Mouse (Mus musculus) small intestine, adult 2 months (tissue): ENCODE measurements at regions not wholly inside any gene's neighbourhood (a gene's known extent, or its start where the extent isn't known, plus 50 kb on each side); places are given as distances from the start of the nearest gene placed in this dataset.

Experiments
- H3K27ac ChIP-seq: fragments of 200-500 bp; 2 replicates; pipeline ENCODE4 v1.5.1; 2012; ENCODE audit warnings: low read depth, low read length, control low read depth, inconsistent platforms; ENCODE audit not compliant: insufficient read depth
- H3K27me3 ChIP-seq: fragments of 200-500 bp; 2 replicates; pipeline ENCODE4 v1.6.1; 2012; ENCODE audit warnings: mild to moderate bottlenecking, moderate library complexity, low read length, inconsistent platforms; ENCODE audit not compliant: control insufficient read depth, insufficient read depth
- H3K36me3 ChIP-seq: fragments of 200-500 bp; 2 replicates; pipeline ENCODE4 v1.6.1; 2012; ENCODE audit warnings: mild to moderate bottlenecking, low read length, control low read depth, inconsistent platforms; ENCODE audit not compliant: control insufficient read depth, insufficient read depth
- H3K4me1 ChIP-seq: fragments of 200-500 bp; 2 replicates; pipeline ENCODE4 v1.6.1; 2012; ENCODE audit warnings: low read length, inconsistent platforms, mixed read lengths; ENCODE audit not compliant: control insufficient read depth, insufficient read depth, insufficient read length
- H3K4me3 ChIP-seq: fragments of 200-500 bp; 2 replicates; pipeline ENCODE4 v1.5.1; 2012; ENCODE audit warnings: low read depth, mild to moderate bottlenecking, control low read depth, inconsistent platforms, low read length, moderate library complexity
- CTCF ChIP-seq: fragments of 200-500 bp; IDR thresholded peaks from 2 replicates; pipeline ENCODE4 v1.5.1; 2012; ENCODE audit warnings: low read depth, mild to moderate bottlenecking, control low read depth, inconsistent platforms, low read length, moderate library complexity, mixed read lengths; ENCODE audit not compliant: insufficient replicate concordance, insufficient read length; ENCODE audit errors: extremely low read depth
- POLR2A ChIP-seq: fragments of 200-500 bp; IDR thresholded peaks from 2 replicates; pipeline ENCODE4 v1.6.1; 2012; ENCODE audit warnings: low read depth, mild to moderate bottlenecking, control low read depth, inconsistent platforms, low read length, moderate library complexity
- WGBS: fragments of 180-500 bp; shearing (Covaris S2); methylation state at CpG from one replicate; pipeline ENCODE4 v1.1.7; 2018; 5-methylcytosine and 5-hydroxymethylcytosine counted together

DNA sequence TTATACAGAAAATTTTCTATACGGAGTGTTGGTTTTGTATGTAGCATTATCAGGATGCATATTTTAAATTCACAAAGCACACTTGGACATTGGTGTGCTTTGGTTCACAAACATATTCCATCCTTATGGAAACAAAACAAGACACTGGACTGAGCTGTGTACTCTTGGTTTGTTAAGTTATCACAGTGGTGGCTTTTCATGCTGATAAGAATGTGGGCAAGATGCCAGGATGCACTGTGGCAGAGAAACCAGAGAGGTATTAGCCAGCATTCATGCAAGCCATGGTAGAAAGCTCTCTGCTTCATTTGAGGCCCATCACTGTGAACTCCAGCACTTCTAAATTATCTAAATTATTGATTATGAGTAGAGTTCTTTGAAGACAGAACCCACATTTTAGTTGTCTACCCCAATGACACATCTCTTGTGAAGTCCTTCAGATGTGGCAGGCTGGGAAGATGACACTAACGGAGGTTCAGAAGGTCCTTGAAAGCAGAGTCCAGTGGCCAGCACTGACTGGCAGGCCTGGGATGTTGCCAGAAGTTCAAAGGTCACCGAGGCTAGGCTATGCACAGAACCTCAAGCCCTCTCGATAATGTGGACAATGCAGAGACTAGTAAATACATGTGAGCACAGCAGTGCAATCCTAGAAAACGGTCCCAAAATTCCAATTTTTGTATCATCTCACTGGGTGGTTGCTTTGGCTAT, 263.1 kb downstream of the Ccdc91 start:
- no peak overlapping the region for H3K4me3 ChIP-seq
- H3K27me3 ChIP-seq: no peaks in the 10 kb centered on the region
- H3K27ac ChIP-seq: no peak overlapping the region
- TF ChIP-seq CTCF (no peak), POLR2A (no peak)
- H3K4me1 ChIP-seq: peaks cover 3% of the 10 kb centered on the region; the same call in 1 of the 2 replicates
- WGBS: 70% methylated on average over 5 of the region's 5 CpGs
- no peaks in the 10 kb centered on the region for H3K36me3 ChIP-seq

DNA sequence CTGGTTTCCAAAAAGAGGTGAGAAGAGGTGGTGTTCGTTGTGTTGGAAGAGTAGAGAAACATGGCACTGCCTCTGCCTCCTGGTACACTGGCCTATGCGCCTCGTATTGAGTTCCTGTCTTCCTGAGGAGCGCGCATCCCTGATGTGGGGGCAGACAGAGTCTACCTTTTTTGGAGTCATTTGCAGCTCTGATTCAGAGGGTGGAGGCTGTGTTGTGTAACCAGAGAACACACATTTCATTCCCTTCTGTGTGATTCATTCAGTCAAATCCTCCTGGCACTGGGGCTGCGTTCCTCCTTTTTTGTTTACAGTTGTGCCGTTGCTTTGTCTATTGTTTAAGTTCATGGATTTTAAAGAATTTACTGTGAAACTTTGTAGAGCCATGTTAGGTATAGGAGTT, 265.8 kb downstream of the Ccdc91 start:
- TF ChIP-seq CTCF (no peak), POLR2A (no peak)
- Histone ChIP-seq H3K36me3 (no peaks in the 10 kb centered on the region), H3K4me1 (peaks cover 3% of the 10 kb centered on the region; the same call in 1 of the 2 replicates), H3K27ac (no peak overlapping the region), H3K27me3 (no peaks in the 10 kb centered on the region), H3K4me3 (no peak overlapping the region)
- WGBS: 86% methylated on average over 7 of the region's 7 CpGs

DNA sequence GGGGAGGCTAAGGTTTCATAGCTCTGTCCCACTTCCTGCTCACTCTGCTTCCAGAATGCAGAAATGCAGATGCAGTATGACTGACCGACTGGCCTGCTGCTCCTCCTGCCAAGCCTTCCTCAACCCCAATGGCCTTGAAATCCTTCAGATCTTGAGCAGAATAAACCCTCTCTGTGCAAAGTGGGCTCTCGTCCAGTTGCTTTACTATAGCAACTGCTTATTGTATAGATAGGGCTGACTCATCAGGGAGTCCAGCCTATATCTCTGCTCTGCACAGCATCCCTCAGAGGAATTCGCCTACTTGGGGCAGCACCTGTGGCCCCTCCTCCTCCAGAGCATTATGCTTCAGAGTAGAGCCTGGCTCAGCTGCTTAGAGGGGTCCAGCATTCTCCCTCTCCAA, 268.5 kb downstream of the Ccdc91 start:
- Histone ChIP-seq H3K4me1 (peaks cover under 1% of the 10 kb centered on the region; the same call in 1 of the 2 replicates), H3K27ac (no peak overlapping the region), H3K36me3 (no peaks in the 10 kb centered on the region), H3K4me3 (no peak overlapping the region), H3K27me3 (no peaks in the 10 kb centered on the region)
- no peak for TF ChIP-seq POLR2A
- no peak for TF ChIP-seq CTCF
- 70% methylated on average over 3 of the region's 3 CpGs for WGBS

DNA sequence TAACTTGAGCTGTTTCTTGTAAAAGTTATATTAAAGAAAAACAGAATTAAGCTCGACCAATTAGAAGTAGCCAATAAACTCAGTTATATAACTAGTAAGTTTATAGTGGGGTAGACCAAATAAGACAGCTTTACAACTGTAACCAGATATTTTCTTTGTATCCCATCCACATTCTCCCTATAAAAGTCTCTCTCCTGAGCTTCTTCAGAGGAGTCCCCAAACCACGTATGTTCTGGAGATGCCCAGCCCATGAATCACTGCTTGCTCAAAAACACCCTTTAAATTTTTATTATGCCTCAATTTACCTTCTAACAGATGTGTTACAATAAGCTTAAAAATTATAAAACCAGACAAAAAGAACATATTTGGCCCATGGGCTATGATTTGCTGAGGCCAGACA, 270.1 kb downstream of the Ccdc91 start:
- whole genome bisulfite sequencing: 83% methylated on average over 2 of the region's 2 CpGs
- Histone ChIP-seq H3K27me3 (no peaks in the 10 kb centered on the region), H3K36me3 (no peaks in the 10 kb centered on the region), H3K4me1 (no peaks in the 10 kb centered on the region), H3K27ac (no peak overlapping the region), H3K4me3 (no peak overlapping the region)
- TF ChIP-seq CTCF: no peak
- TF ChIP-seq POLR2A: no peak

DNA sequence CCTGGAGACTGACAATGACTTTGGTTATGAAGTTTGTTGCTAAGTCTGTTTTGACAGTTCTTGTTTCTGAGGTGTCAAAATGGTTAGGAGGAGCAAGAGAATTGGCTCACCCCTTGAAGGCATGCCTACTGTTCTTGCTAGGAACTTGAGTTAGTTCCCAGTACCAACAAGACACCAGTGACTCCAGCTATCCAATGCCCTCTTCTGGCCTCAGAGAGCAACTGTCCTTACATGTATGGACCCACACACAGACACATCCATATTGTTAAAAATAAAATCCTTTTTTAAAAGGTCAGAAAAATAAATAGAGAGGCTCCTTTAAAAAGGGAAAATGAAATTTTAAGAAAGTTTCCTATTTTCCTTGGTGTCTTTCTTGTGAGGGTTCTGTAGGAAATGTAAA, 272.3 kb downstream of the Ccdc91 start:
- H3K4me1 ChIP-seq: peaks cover 7% of the 10 kb centered on the region; the same call in 1 of the 2 replicates
- TF ChIP-seq POLR2A (no peak), CTCF (no peak)
- no peaks in the 10 kb centered on the region for H3K27me3 ChIP-seq

DNA sequence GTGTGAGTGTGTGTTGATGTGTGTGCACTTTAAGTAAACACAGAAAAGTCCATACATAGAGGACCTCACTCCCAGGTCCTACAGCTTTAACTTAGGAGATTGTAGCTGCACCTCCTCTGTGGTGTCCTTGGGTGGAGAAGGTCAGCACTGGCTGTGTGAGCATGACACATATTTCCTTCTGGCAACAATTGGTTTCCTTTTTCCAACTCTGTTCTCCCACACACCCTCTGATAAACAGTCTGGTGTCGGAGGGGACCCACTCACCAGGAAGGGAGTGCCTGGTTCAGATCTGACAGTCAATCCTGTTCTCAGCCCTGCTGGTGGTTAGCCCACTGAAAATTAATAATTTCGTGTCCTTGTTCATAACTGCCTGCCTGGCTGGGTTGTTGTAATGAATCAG, 276.7 kb downstream of the Ccdc91 start:
- TF ChIP-seq CTCF (no peak), POLR2A (no peak)
- no peak overlapping the region for H3K4me3 ChIP-seq
- peaks cover 10% of the 10 kb centered on the region; the same call in 1 of the 2 replicates for H3K4me1 ChIP-seq
- no peaks in the 10 kb centered on the region for H3K27me3 ChIP-seq
- 21% methylated on average over 2 of the region's 2 CpGs for WGBS
- H3K27ac ChIP-seq: peak overlapping the region; percentile 4; the same call in 1 of the 2 replicates
- H3K36me3 ChIP-seq: no peaks in the 10 kb centered on the region

More for the DNA sequence above, 272.3 kb downstream of the Ccdc91 start:
- no peak overlapping the region for H3K4me3 ChIP-seq
- H3K27ac ChIP-seq: no peak overlapping the region
- no peaks in the 10 kb centered on the region for H3K36me3 ChIP-seq

DNA sequence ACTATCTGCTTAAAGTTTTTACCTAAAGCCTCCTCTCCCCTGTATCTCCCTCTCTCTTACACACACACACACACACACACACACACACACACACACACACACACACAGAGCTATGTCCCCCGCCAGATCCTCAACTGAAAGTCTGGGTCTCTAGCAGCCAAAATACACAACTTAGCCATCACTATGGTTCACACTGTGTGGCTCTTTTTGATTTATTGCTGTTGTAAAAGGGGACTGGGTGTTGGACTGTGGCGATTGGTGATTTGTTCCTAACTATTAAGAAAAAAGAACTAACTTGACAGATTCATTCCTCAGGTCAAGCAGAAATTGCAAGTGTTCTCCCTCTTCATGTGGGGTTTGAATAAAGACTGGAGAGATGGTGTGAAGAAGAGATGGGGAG, 278.2 kb downstream of the Ccdc91 start:
- Histone ChIP-seq H3K4me1 (peaks cover 17% of the 10 kb centered on the region; the same call in 1 of the 2 replicates), H3K27me3 (no peaks in the 10 kb centered on the region), H3K4me3 (no peak overlapping the region), H3K36me3 (no peaks in the 10 kb centered on the region), H3K27ac (no peak overlapping the region)
- TF ChIP-seq CTCF: no peak
- no peak for TF ChIP-seq POLR2A
- 46% methylated on average over 2 of the region's 2 CpGs for WGBS

DNA sequence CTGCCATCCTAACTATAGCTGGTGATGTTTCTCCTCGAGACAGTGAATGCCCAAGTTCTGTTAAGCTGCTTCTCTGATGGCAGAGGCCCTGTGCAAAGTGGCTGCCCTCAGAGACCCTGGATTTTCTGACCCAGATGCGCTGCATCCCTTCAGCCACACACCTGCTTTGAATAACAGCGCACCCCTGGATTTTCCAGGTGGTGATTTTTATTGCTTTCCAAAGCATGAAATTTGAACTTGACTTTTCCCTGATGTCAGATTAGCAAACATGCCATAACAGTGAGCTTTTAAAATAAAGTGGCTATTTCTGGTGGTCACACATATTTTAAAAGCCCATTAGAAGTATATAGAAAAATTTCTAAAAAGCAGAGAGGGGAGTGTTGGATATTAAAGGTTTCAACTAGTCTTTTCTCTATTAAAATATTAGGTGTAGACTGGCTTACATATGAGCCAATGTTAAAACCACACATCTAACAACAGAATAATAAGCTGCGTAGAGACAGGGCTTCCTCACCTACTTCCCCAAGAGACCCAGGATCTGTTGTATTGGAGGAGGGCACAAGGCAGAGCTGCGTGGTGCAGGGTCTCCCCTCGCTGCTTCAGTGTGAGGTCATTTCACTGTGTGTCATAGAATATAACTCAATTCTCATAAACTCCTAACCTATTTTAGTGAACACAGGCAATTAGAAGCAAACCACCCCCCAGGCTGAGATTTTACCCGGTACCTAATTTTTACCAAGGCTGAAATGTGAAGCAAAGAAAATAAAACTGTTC, 280.3 kb downstream of the Ccdc91 start:
- 0 out of 2 replicates have a peak overlapping the region, but pooled peaks have one; percentile 5 for H3K27ac ChIP-seq
- WGBS: 50% methylated on average over 7 of the region's 7 CpGs
- peaks cover 32% of the 10 kb centered on the region; the same call in 1 of the 2 replicates for H3K4me1 ChIP-seq
- no peaks in the 10 kb centered on the region for H3K36me3 ChIP-seq
- TF ChIP-seq POLR2A (no peak), CTCF (no peak)
- no peaks in the 10 kb centered on the region for H3K27me3 ChIP-seq
- no peak overlapping the region for H3K4me3 ChIP-seq
